Mouse (Mus musculus) hematopoietic stem cell, adult 5-6 weeks (primary cell): ENCODE data around the gene Usp6nl. TPM values are rescaled to one million over a fixed set of nuclear protein-coding genes. Genes with fewer than 3 reads are reported as not detected.
A peak's percentile ranks its signal among the peaks of the same experiment; 100 is the strongest.

Source experiments
- ATAC-seq, 2 experiments: fragments of 125-278 bp in 1 of 2; replicated peaks in 1 of 2; 2 replicates each; pipeline ENCODE4 v1.8.0; 2016 to 2017; ENCODE audit warnings: inconsistent platforms in 2 of 2, mild to moderate bottlenecking in 2 of 2, moderate number of reproducible peaks in 2 of 2, low read depth in 1 of 2, moderate TSS enrichment in 1 of 2; ENCODE audit not compliant: low FRiP score in 2 of 2, poor library complexity in 2 of 2, severe bottlenecking in 2 of 2, insufficient read depth in 1 of 2, low TSS enrichment in 1 of 2
- total RNA-seq: library from RNA; stranded (forward); fragments of 172-1452, 232-1000 nt; gene quantifications from 2 replicates; pipeline ENCODE4 v1.2.3, GENCODE M21; 2017

The Usp6nl gene
- total RNA-seq, 1 experiment from 2014 or later, result 34.9 TPM

GRCm38 (mm10) chr2:6391940-6392339 lies 69.5 kb downstream of the Usp6nl start:
- ATAC-seq, result no peak

DNA sequence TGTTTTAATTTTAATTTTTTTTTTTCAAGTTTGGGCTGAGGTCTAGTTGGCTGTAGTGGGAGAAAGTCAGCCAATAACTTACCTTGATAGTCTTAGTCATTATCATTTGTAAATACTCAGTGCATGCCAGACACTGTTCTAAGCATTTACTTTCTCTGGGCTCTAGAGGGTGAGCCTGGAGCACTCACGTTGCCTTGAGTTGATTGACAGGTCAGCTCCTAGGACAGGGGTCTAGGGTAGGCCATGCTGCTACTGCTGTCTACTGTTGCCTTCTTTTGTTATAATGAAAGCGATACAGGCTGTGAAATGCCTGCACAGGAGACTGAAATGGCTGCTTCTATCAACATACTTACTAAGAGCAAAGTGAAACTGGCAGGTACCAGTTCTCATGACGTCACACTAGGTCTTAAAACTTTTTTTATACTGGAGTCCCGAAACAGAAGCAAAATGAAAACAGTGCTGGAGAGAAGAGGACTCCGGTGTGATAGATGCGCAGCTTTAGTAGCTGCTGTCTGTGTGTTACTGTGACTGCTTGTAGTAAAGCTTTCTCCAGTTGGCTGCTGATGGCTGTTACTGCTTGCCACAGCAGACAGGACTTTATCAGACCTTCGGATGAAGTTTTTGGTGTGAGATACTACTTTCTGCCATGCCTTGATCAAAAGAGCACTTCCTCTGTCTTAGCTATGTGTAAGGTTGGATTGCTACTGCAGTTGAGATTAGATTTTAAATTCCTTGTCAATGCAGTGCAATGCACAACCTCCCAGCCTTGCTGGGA lies 73.6 kb downstream of the Usp6nl start:
- peak; percentile 62 to 63 for ATAC-seq

- ATAC-seq, result no peak; a peak in 2 of 4 replicates
These were observed 74.2 kb downstream of the Usp6nl start for GRCm38 (mm10) chr2:6396626-6397146.

DNA sequence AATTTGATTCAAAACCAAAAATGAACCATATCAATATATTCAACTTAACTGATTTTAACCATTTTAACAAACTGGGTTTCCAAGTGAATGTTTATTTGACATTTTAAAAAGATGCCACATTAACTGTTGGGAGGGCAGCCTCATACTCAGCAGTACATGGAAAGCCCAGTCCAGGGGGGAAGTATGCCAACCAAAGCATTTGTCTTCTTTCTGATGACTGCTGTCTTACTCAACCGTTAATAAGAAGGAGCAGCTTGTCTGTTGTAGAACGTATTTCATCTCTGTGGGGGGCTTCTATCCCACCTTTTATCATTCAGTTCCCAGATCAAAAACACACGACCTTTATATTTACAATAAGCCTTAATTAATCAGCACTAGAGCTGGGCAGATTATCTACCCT lies 74.7 kb downstream of the Usp6nl start:
- ATAC-seq, result no peak

- ATAC-seq, result no peak
These were observed 76.4 kb downstream of the Usp6nl start for GRCm38 (mm10) chr2:6398826-6399225.

DNA sequence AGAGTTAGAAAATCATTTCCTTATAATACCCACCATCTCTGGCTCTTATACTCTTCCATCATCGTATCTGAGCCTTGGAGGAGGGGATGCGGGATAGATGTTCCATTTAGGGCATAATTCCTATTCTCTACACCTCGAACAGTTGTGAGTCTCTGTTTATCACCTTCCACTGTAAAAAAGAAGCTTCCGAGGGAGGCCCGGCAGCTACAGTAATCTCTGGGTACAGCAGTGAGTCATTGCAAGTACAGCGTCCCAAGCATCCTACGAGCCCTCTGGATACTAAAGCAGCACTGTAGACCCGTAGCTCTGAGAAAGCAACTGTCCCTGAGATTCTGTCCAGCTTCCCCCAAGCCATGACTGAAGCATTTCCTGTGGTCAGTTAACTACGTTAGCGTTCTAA lies 78.6 kb downstream of the Usp6nl start:
- no peak for ATAC-seq

DNA sequence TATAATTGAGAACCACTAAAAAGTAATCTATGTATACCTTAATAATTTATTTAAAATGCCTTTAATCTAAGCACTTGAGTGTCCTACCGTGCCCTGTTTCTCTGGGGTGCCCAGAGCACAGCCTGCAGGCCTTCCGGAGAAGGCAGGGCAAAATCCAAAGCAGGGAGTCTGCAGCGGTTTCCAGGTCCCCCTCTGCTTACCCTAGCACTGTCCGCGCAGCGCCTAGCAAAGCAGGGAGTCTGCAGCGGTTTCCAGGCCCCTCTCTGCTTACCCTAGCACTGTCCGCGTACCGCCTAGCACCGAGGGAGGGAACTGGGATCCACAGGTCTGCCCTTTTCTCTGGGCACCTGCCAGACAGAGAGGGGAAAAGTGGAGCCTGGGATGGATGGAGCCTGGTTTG lies 80.9 kb downstream of the Usp6nl start:
- no peak for ATAC-seq

- ATAC-seq, result no peak
These were observed 81.5 kb downstream of the Usp6nl start for GRCm38 (mm10) chr2:6403991-6404390.

- ATAC-seq, result no peak
These were observed 82.2 kb downstream of the Usp6nl start for GRCm38 (mm10) chr2:6404627-6405026.

DNA sequence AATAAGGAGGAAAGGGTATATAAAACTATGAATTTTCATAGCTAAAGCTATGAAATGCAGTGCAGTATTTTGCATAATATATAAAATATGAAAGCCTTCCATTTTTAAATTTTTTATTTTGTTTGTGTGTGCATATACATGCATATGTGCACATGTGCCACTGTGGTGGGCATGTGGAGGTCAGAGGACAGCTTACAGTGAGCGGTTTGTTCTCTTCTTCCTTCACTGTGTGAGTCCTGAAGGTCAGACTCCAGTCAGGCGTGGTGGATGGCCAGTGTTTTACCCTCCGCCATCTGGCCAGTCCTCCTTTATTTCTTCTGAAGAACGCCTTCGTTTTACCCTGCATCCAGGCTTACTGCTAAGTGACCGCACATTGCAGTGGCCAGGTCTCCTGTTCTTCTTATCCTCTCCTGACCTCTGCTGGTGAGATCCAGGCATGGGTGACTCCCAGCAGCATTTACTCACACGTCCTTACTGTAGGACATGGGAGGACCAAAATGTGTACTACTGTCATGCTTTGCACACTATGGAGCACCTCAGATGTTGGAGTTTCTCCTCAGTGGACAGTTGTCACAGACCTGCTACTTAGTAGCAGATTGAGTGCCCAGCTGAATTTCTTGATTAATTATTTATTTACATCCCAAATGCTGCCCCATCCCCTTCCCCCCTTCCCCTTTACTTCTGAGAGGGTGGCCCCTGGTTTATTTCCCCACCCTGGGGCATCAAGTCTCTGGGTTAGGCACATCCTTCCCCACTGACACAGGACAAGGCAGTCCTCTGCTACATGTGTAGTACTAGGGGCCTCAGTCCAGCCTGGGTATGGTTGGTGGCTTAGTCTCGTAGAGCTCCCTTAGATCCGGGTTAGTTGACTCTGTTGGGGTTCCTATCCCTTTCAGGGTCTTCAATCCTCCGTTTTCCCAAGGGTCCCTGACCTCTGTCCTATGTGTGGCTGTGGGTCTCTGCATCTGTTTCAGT lies 82.9 kb downstream of the Usp6nl start:
- peak; percentile 82 to 93 for ATAC-seq

DNA sequence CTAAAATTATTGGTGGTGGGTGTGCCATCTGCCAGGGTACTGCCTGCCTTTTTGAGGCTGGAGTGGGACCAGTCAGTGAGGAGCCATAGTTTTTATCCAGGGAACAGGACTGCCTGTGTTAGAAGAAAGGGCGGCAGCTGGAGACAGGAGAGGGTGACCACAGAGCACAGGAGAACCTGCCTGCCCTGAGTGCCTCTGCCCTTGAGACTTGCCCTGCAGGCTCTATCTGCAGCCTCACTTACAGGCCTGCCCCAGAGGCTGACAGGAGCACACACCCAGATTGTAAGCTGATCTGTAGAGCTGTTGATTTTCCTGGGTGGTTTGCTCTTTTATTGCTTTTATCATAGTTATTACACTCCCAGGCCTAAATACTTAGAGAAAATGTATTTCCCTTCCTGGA lies 85.2 kb downstream of the Usp6nl start:
- ATAC-seq, result no peak

GRCm38 (mm10) chr2:6412645-6413044 lies 90.2 kb downstream of the Usp6nl start:
- ATAC-seq, result no peak

DNA sequence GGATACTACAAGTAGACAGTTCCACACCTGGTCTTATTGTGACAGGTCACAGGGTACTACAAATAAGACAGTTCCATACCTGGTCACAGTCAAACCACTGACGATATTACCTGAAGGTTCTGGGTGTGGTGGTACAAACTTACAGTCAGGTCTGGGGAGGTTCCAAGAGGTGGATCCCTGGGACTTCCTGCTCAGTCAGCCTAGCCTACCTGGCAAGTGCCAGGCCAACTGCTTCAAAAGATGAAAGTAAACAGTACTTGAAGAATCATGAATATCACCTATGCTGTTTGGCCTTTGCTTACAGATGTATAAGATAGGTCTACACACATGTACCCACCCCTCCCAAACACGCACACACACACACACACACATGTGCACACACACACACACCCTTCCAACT lies 91.3 kb downstream of the Usp6nl start:
- ATAC-seq, result no peak

DNA sequence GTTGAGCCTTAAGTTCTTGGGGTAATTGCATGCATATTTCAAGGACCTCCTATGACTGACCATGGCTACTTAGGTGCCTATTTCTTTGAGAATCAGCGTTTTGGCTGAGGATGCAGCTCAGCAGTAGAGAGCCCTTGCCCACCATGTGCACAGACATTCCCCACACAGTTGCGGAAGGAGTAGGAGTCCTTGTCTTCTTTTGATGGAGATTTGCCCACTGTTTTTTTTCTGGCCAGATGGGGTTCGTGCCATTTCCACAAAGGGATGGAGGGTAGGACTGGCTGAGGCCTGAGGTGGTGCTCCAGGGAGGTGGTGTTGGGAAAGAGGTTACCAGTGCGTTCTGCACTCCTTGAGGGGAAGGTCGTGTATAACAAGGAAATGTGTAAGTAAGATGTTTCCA lies 91.9 kb downstream of the Usp6nl start:
- no peak for ATAC-seq

DNA sequence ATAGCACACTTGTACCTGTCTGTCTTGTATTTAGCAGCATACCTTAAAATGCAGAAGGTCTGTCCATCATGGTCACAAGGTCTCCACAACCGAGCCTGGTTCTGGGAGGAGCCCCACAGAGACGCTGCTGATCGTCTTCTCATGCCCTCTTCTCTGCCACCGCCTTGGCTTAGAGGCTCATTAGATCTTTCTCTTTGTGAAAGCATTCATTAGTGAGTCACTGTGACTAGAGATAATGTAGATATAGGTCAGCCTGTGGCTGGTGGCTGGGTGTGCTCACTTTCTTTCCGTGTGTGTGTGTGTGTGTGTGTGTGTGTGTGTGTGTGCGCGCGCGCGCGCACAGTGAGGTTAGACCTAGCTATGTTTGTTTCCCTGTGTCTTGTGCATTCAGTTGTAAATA lies 94.7 kb downstream of the Usp6nl start:
- no peak for ATAC-seq

GRCm38 (mm10) chr2:6423661-6424550 lies 101.4 kb downstream of the Usp6nl start:
- ATAC-seq, result no peak

- no peak for ATAC-seq
These were observed 102.4 kb downstream of the Usp6nl start for GRCm38 (mm10) chr2:6424851-6425250.
